Mouse (Mus musculus) myocyte (in vitro differentiated cells): ENCODE measurements around the gene Dnajc13. TPM values are rescaled to one million over a fixed set of nuclear protein-coding genes. Genes with fewer than 3 reads are reported as not detected.

Experiments used
- H3K27me3 ChIP-seq: one replicate; pipeline ENCODE4 v1.6.1; 2011; ENCODE audit not compliant: control insufficient read depth, insufficient read depth, insufficient read length
- H3K36me3 ChIP-seq: one replicate; pipeline ENCODE4 v1.6.1; 2011; ENCODE audit not compliant: control insufficient read depth, insufficient read depth
- H3K4me2 ChIP-seq: one replicate; pipeline ENCODE4 v1.6.1; 2011; ENCODE audit warnings: low read depth, control low read depth
- H3K4me3 ChIP-seq: one replicate; pipeline ENCODE4 v1.5.1; 2011; ENCODE audit warnings: mild to moderate bottlenecking, control low read depth, moderate library complexity
- H3K79me2 ChIP-seq: one replicate; pipeline ENCODE4 v1.6.1; 2011; ENCODE audit not compliant: control insufficient read depth, insufficient read depth
- H3ac ChIP-seq: one replicate; pipeline ENCODE4 v1.6.1; 2011; ENCODE audit not compliant: control insufficient read depth, insufficient read length
- CEBPB ChIP-seq: IDR thresholded peaks from 2 replicates; pipeline ENCODE4 v1.6.1; 2011; ENCODE audit warnings: mild to moderate bottlenecking, moderate library complexity; ENCODE audit not compliant: poor library complexity, insufficient read depth, severe bottlenecking
- E2F4 ChIP-seq: IDR thresholded peaks from one replicate; pipeline ENCODE4 v1.6.1; 2011; ENCODE audit warnings: mild to moderate bottlenecking, control low read depth, moderate library complexity; ENCODE audit not compliant: insufficient read depth
- MAX ChIP-seq: IDR thresholded peaks from one replicate; pipeline ENCODE4 v1.6.1; 2011; ENCODE audit warnings: low read depth, mild to moderate bottlenecking, control low read depth
- MYOD1 ChIP-seq, 3 experiments: IDR thresholded peaks; one replicate each; pipeline ENCODE4 v1.6.1; 2011; ENCODE audit warnings: control low read depth in 2 of 3, low read depth in 2 of 3, mild to moderate bottlenecking in 2 of 3, moderate library complexity in 1 of 3; ENCODE audit not compliant: insufficient read length in 2 of 3, control insufficient read depth in 1 of 3
- MYOG ChIP-seq, 3 experiments: IDR thresholded peaks; one replicate each; pipeline ENCODE4 v1.6.1; 2011; ENCODE audit warnings: control low read depth in 2 of 3, low read depth in 2 of 3, mild to moderate bottlenecking in 2 of 3; ENCODE audit not compliant: insufficient read length in 2 of 3, control insufficient read depth in 1 of 3, insufficient read depth in 1 of 3
- POLR2A ChIP-seq: IDR thresholded peaks from one replicate; pipeline ENCODE4 v1.6.1; 2011; ENCODE audit warnings: low read depth, mild to moderate bottlenecking, control low read depth, moderate library complexity; ENCODE audit not compliant: insufficient read length
- POLR2AphosphoS2 ChIP-seq: IDR thresholded peaks from one replicate; pipeline ENCODE4 v1.6.1; 2011; ENCODE audit warnings: low read depth, control low read depth; ENCODE audit not compliant: insufficient read length
- REST ChIP-seq: IDR thresholded peaks from one replicate; pipeline ENCODE4 v1.6.1; 2011; ENCODE audit warnings: mild to moderate bottlenecking, control low read depth, moderate library complexity; ENCODE audit not compliant: insufficient read depth, insufficient read length
- SRF ChIP-seq: IDR thresholded peaks from one replicate; pipeline ENCODE4 v1.6.1; 2011; ENCODE audit warnings: low read depth; ENCODE audit not compliant: control insufficient read depth, insufficient read length
- TCF12 ChIP-seq: IDR thresholded peaks from one replicate; pipeline ENCODE4 v1.6.1; 2011; ENCODE audit warnings: mild to moderate bottlenecking, control low read depth; ENCODE audit not compliant: poor library complexity, insufficient read depth, severe bottlenecking
- TCF3 ChIP-seq: IDR thresholded peaks from one replicate; pipeline ENCODE4 v1.6.1; 2011; ENCODE audit warnings: low read depth, control low read depth; ENCODE audit not compliant: insufficient read length
- USF1 ChIP-seq: IDR thresholded peaks from one replicate; pipeline ENCODE4 v1.6.1; 2011; ENCODE audit warnings: low read depth, mild to moderate bottlenecking, control low read depth, moderate library complexity
- polyA plus RNA-seq: library from polyadenylated mRNA; unstranded; fragments of >200 nt; fragmentation: generic; extraction: Trizol; gene quantifications from one replicate; pipeline ENCODE4 v1.2.1, GENCODE M21; 2012; ENCODE audit warnings: missing spikeins

Dnajc13 gene
- polyA plus RNA-seq, 1 experiment: 14.1 TPM

- no peaks in the 10 kb centered on the region for H3K36me3 ChIP-seq
- no peak overlapping the region for H3K4me2 ChIP-seq
- H3ac ChIP-seq: no peak overlapping the region
- TF ChIP-seq CEBPB: no peak
- H3K4me3 ChIP-seq: no peak overlapping the region
- H3K27me3 ChIP-seq: no peaks in the 10 kb centered on the region
- no peaks in the 10 kb centered on the region for H3K79me2 ChIP-seq
These were observed 154.1 kb downstream of the Dnajc13 start for GRCm38 (mm10) chr9:104108571-104109143.

GRCm38 (mm10) chr9:104107482-104107881, 155.2 kb downstream of the Dnajc13 start:
- H3K36me3 ChIP-seq: no peaks in the 10 kb centered on the region
- H3K4me2 ChIP-seq: no peak overlapping the region
- TF ChIP-seq CEBPB (no peak), SRF (no peak)
- no peaks in the 10 kb centered on the region for H3K79me2 ChIP-seq
- no peak overlapping the region for H3K4me3 ChIP-seq
- no peak overlapping the region for H3ac ChIP-seq
- H3K27me3 ChIP-seq: no peaks in the 10 kb centered on the region

- TF ChIP-seq SRF (no peak), E2F4 (no peak), MYOG (IDR thresholded peaks at IDR 0.05; ENCODE audit: control insufficient read depth in 1 of 3, insufficient read depth in 1 of 3, insufficient read length in 2 of 3, low read depth in 2 of 3) (no peak), REST (no peak), MAX (no peak), TCF3 (no peak), TCF12 (no peak), POLR2AphosphoS2 (no peak), POLR2A (no peak), USF1 (no peak), MYOD1 (IDR thresholded peaks at IDR 0.05; ENCODE audit: control insufficient read depth in 1 of 3, insufficient read length in 2 of 3, low read depth in 2 of 3) (no peak), CEBPB (no peak)
- Histone ChIP-seq H3K36me3 (no peaks in the 10 kb centered on the region), H3ac (no peak overlapping the region), H3K79me2 (no peaks in the 10 kb centered on the region), H3K27me3 (no peaks in the 10 kb centered on the region), H3K4me2 (no peak overlapping the region), H3K4me3 (no peak overlapping the region)
These were observed 155.8 kb downstream of the Dnajc13 start for GRCm38 (mm10) chr9:104106930-104107329.

GRCm38 (mm10) chr9:104104986-104105385, 157.7 kb downstream of the Dnajc13 start:
- Histone ChIP-seq H3K36me3 (no peaks in the 10 kb centered on the region), H3K4me2 (no peak overlapping the region), H3ac (no peak overlapping the region), H3K79me2 (no peaks in the 10 kb centered on the region), H3K27me3 (no peaks in the 10 kb centered on the region), H3K4me3 (no peak overlapping the region)
- TF ChIP-seq MYOD1 (IDR thresholded peaks at IDR 0.05; ENCODE audit: control insufficient read depth in 1 of 3, insufficient read length in 2 of 3, low read depth in 2 of 3): no peak
- TF ChIP-seq POLR2AphosphoS2: no peak
- no peak for TF ChIP-seq TCF3
- TF ChIP-seq SRF: no peak

- no peak for TF ChIP-seq REST
- no peak for TF ChIP-seq SRF
- no peak for TF ChIP-seq MYOD1 (IDR thresholded peaks at IDR 0.05; ENCODE audit: control insufficient read depth in 1 of 3, insufficient read length in 2 of 3, low read depth in 2 of 3)
- Histone ChIP-seq H3K27me3 (no peaks in the 10 kb centered on the region), H3K4me3 (no peak overlapping the region), H3ac (no peak overlapping the region), H3K36me3 (no peaks in the 10 kb centered on the region), H3K4me2 (no peak overlapping the region), H3K79me2 (no peaks in the 10 kb centered on the region)
These were observed 159.8 kb downstream of the Dnajc13 start for GRCm38 (mm10) chr9:104102901-104103300.

GRCm38 (mm10) chr9:104102301-104102700, 160.4 kb downstream of the Dnajc13 start:
- Histone ChIP-seq H3K4me3 (no peak overlapping the region), H3K4me2 (no peak overlapping the region), H3K27me3 (no peaks in the 10 kb centered on the region), H3K36me3 (no peaks in the 10 kb centered on the region), H3K79me2 (no peaks in the 10 kb centered on the region), H3ac (no peak overlapping the region)
- TF ChIP-seq TCF3: no peak
- TF ChIP-seq MAX: no peak
- TF ChIP-seq POLR2AphosphoS2: no peak
- TF ChIP-seq MYOD1 (IDR thresholded peaks at IDR 0.05; ENCODE audit: control insufficient read depth in 1 of 3, insufficient read length in 2 of 3, low read depth in 2 of 3): no peak
- no peak for TF ChIP-seq USF1
- no peak for TF ChIP-seq TCF12
- no peak for TF ChIP-seq SRF
- TF ChIP-seq MYOG (IDR thresholded peaks at IDR 0.05; ENCODE audit: control insufficient read depth in 1 of 3, insufficient read depth in 1 of 3, insufficient read length in 2 of 3, low read depth in 2 of 3): no peak
- no peak for TF ChIP-seq REST
- TF ChIP-seq POLR2A: no peak
- no peak for TF ChIP-seq E2F4
- TF ChIP-seq CEBPB: no peak
